Mouse (Mus musculus) intestine, postnatal 0 days (tissue): ENCODE results near the gene Evi5. TPM values are rescaled to one million over a fixed set of nuclear protein-coding genes. Genes with fewer than 3 reads are reported as not detected.
A peak's percentile ranks its signal among the peaks of the same experiment; 100 is the strongest.

Source experiments
- ATAC-seq: fragments of 200-750 bp; cut with Nextera tagmentation; 2 replicates; pipeline ENCODE4 v1.8.0; 2017; ENCODE audit warnings: mild to moderate bottlenecking, moderate TSS enrichment, moderate library complexity
- H3K27ac ChIP-seq: fragments of 300-500 bp; sonication (generic); 2 replicates; pipeline ENCODE4 v1.5.1; 2014; ENCODE audit warnings: mild to moderate bottlenecking, low read depth, low read length, moderate library complexity
- H3K27me3 ChIP-seq: fragments of 300-500 bp; sonication (generic); replicated peaks from 2 replicates; pipeline ENCODE4 v1.6.1; 2014; ENCODE audit warnings: low read length, mixed read lengths; ENCODE audit not compliant: control insufficient read depth, insufficient read depth
- H3K36me3 ChIP-seq: fragments of 300-500 bp; sonication (generic); 2 replicates; pipeline ENCODE4 v1.6.1; 2014; ENCODE audit warnings: mild to moderate bottlenecking, moderate library complexity; ENCODE audit not compliant: control insufficient read depth, insufficient read depth
- H3K4me1 ChIP-seq: fragments of 300-500 bp; sonication (generic); replicated peaks from 2 replicates; pipeline ENCODE4 v1.6.1; 2014; ENCODE audit warnings: antibody characterized with exemption, low read length, mixed read lengths; ENCODE audit not compliant: control insufficient read depth, insufficient read depth
- H3K4me2 ChIP-seq: fragments of 300-500 bp; sonication (generic); replicated peaks from 2 replicates; pipeline ENCODE4 v1.6.1; 2014; ENCODE audit warnings: low read depth, mild to moderate bottlenecking, moderate library complexity
- H3K4me3 ChIP-seq: fragments of 300-500 bp; sonication (generic); 2 replicates; pipeline ENCODE4 v1.5.1; 2014; ENCODE audit warnings: low read depth, low read length
- H3K9ac ChIP-seq: fragments of 300-500 bp; sonication (generic); 2 replicates; pipeline ENCODE4 v1.6.1; 2014; ENCODE audit warnings: mild to moderate bottlenecking, low read depth, low read length
- H3K9me3 ChIP-seq: fragments of 300-500 bp; sonication (generic); 2 replicates; pipeline ENCODE4 v1.6.1; 2016; ENCODE audit warnings: mixed run types; ENCODE audit not compliant: control insufficient read depth
- CTCF ChIP-seq: sonication (generic); IDR thresholded peaks from 2 replicates; pipeline ENCODE4 v1.5.1; 2016; ENCODE audit warnings: low read depth, mild to moderate bottlenecking, control low read depth, antibody characterized with exemption, moderate library complexity
- WGBS: fragments of 180-500 bp; shearing (Covaris S2); extraction: QIAGEN DNeasy Blood & Tissue Kit; methylation state at CpG from one replicate; pipeline ENCODE4 v1.1.7; 2014; 5-methylcytosine and 5-hydroxymethylcytosine counted together
- polyA plus RNA-seq: library from polyadenylated mRNA; unstranded; fragments of >200 nt; fragmentation: Nextera tagmentation; extraction: Ambion mirVana; gene quantifications from 2 replicates; pipeline ENCODE4 v1.2.1, GENCODE M21; 2015

Evi5 gene
- polyA plus RNA-seq, 1 experiment from 2014 or later: 39.7 TPM

- Histone ChIP-seq H3K4me1 (no peaks in the 10 kb centered on the region), H3K36me3 (peaks cover 23% of the 10 kb centered on the region), H3K4me3 (no peak overlapping the region), H3K27me3 (no peaks in the 10 kb centered on the region), H3K9me3 (no peaks in the 10 kb centered on the region), H3K4me2 (no peak overlapping the region), H3K9ac (no peak overlapping the region), H3K27ac (no peak overlapping the region)
- 82% methylated on average over 7 of the region's 7 CpGs for WGBS
- no peak for TF ChIP-seq CTCF
- no peak for ATAC-seq
Measured at GRCm38 (mm10) chr5:107787682-107788443, 87.0 kb downstream of the Evi5 start.

- Histone ChIP-seq H3K4me1 (no peaks in the 10 kb centered on the region), H3K9ac (no peak overlapping the region), H3K4me2 (no peak overlapping the region), H3K4me3 (no peak overlapping the region), H3K27me3 (no peaks in the 10 kb centered on the region), H3K9me3 (no peaks in the 10 kb centered on the region), H3K36me3 (peaks cover 19% of the 10 kb centered on the region), H3K27ac (no peak overlapping the region)
- no peak for ATAC-seq
- TF ChIP-seq CTCF: 0 out of 2 replicates have a peak, but pooled peaks have one; percentile 10
- WGBS: 83% methylated on average over 1 of the region's 1 CpGs
Measured at GRCm38 (mm10) chr5:107782360-107782759, 92.5 kb downstream of the Evi5 start.

- Histone ChIP-seq H3K27me3 (no peaks in the 10 kb centered on the region), H3K36me3 (0 out of 2 replicates have a peak, but pooled peaks cover 6% of the 10 kb centered on the region), H3K4me1 (no peaks in the 10 kb centered on the region), H3K9me3 (no peaks in the 10 kb centered on the region), H3K9ac (no peak overlapping the region), H3K4me3 (no peak overlapping the region), H3K4me2 (no peak overlapping the region), H3K27ac (no peak overlapping the region)
- no peak for TF ChIP-seq CTCF
- no peak for ATAC-seq
- WGBS: 86% methylated on average over 3 of the region's 3 CpGs
Measured at GRCm38 (mm10) chr5:107778763-107779162, 96.1 kb downstream of the Evi5 start.

- Histone ChIP-seq H3K4me3 (no peak overlapping the region), H3K27ac (no peak overlapping the region), H3K27me3 (no peaks in the 10 kb centered on the region), H3K9me3 (no peaks in the 10 kb centered on the region), H3K9ac (no peak overlapping the region), H3K36me3 (0 out of 2 replicates have a peak, but pooled peaks cover 6% of the 10 kb centered on the region), H3K4me2 (no peak overlapping the region), H3K4me1 (no peaks in the 10 kb centered on the region)
- TF ChIP-seq CTCF: no peak
- 51% methylated on average over 1 of the region's 1 CpGs for WGBS
- no peak for ATAC-seq
Measured at GRCm38 (mm10) chr5:107777545-107777830, 97.4 kb downstream of the Evi5 start.

- 44% methylated on average over 4 of the region's 4 CpGs for WGBS
Measured at GRCm38 (mm10) chr5:107776777-107777544, 97.9 kb downstream of the Evi5 start.

GRCm38 (mm10) chr5:107775875-107776274 lies 99.0 kb downstream of the Evi5 start:
- peaks cover 2% of the 10 kb centered on the region; the same call in 1 of the 2 replicates for H3K36me3 ChIP-seq
- no peak overlapping the region for H3K4me3 ChIP-seq
- H3K27ac ChIP-seq: no peak overlapping the region
- H3K4me1 ChIP-seq: no peaks in the 10 kb centered on the region
- H3K9me3 ChIP-seq: no peaks in the 10 kb centered on the region
- H3K9ac ChIP-seq: no peak overlapping the region
- ATAC-seq: no peak
- no peak overlapping the region for H3K4me2 ChIP-seq
- H3K27me3 ChIP-seq: no peaks in the 10 kb centered on the region
- WGBS: 97% methylated on average over 1 of the region's 1 CpGs
- TF ChIP-seq CTCF: no peak

More at GRCm38 (mm10) chr5:107776777-107777544, 97.9 kb downstream of the Evi5 start:
- H3K27ac ChIP-seq: no peak overlapping the region
- H3K27me3 ChIP-seq: no peaks in the 10 kb centered on the region
- H3K9ac ChIP-seq: no peak overlapping the region
- no peak overlapping the region for H3K4me2 ChIP-seq
- H3K36me3 ChIP-seq: peaks cover 6% of the 10 kb centered on the region; the same call in 1 of the 2 replicates
- no peaks in the 10 kb centered on the region for H3K9me3 ChIP-seq
- no peak overlapping the region for H3K4me3 ChIP-seq
- H3K4me1 ChIP-seq: no peaks in the 10 kb centered on the region
- no peak for TF ChIP-seq CTCF
- ATAC-seq: no peak
